Mouse (Mus musculus) liver, embryonic 14.5 days (tissue): ENCODE measurements around the gene Gm7356. TPM values are rescaled to one million over a fixed set of nuclear protein-coding genes. Genes with fewer than 3 reads are reported as not detected.
"Not testable (repeated sequence)": the region's sequence is repeated elsewhere in the genome, so short reads cannot be mapped to it uniquely, and the experiment has no call there.

Experiments used
- ATAC-seq: fragments of 200-750 bp; cut with Nextera tagmentation; 2 replicates; pipeline ENCODE4 v1.8.0; 2017; ENCODE audit warnings: moderate number of reproducible peaks, mild to moderate bottlenecking, moderate library complexity; ENCODE audit not compliant: insufficient read depth
- DNase-seq, 3 experiments: peaks; one replicate each; pipeline ENCODE4 v3.0.0-alpha.2; 2012 to 2013; ENCODE audit warnings: low read depth in 3 of 3, low spot score in 3 of 3
- H3K27ac ChIP-seq: fragments of 300-500 bp; sonication (generic); 2 replicates; pipeline ENCODE4 v1.5.1; 2014; ENCODE audit warnings: moderate library complexity, mild to moderate bottlenecking, control low read depth, inconsistent platforms
- H3K27me3 ChIP-seq: fragments of 300-500 bp; sonication (generic); 2 replicates; pipeline ENCODE4 v1.6.1; 2014; ENCODE audit warnings: mild to moderate bottlenecking, low read length, moderate library complexity; ENCODE audit not compliant: control insufficient read depth, insufficient read depth
- H3K36me3 ChIP-seq: fragments of 300-500 bp; sonication (generic); replicated peaks from 2 replicates; pipeline ENCODE4 v1.6.1; 2014; ENCODE audit warnings: low read depth; ENCODE audit not compliant: control insufficient read depth, insufficient read depth
- H3K4me1 ChIP-seq, 2 experiments: fragments of 200-500 bp in 1 of 2; fragments of 300-500 bp in 1 of 2; sonication (generic) in 1 of 2; replicated peaks; 2 replicates each; pipeline ENCODE4 v1.6.1; 2012 to 2014; ENCODE audit warnings: antibody characterized with exemption in 1 of 2, inconsistent platforms in 1 of 2, low read length in 1 of 2; ENCODE audit not compliant: control insufficient read depth in 2 of 2, insufficient read depth in 2 of 2
- H3K4me2 ChIP-seq: fragments of 300-500 bp; sonication (generic); 2 replicates; pipeline ENCODE4 v1.6.1; 2014; ENCODE audit warnings: low read depth, mild to moderate bottlenecking, control low read depth, moderate library complexity
- H3K4me3 ChIP-seq, 2 experiments: fragments of 200-500 bp in 1 of 2; fragments of 300-500 bp in 1 of 2; sonication (generic) in 1 of 2; 2 replicates each; pipeline ENCODE4 v1.5.1; 2012 to 2014; ENCODE audit warnings: low read depth in 2 of 2, low read length in 2 of 2, mild to moderate bottlenecking in 2 of 2, control low read depth in 1 of 2, inconsistent platforms in 1 of 2, moderate library complexity in 1 of 2; ENCODE audit not compliant: insufficient read depth in 1 of 2
- H3K9ac ChIP-seq: fragments of 300-500 bp; sonication (generic); replicated peaks from 2 replicates; pipeline ENCODE4 v1.6.1; 2014; ENCODE audit warnings: mild to moderate bottlenecking, control low read depth, moderate library complexity
- H3K9me3 ChIP-seq: fragments of 300-500 bp; sonication (generic); 2 replicates; pipeline ENCODE4 v1.6.1; 2016; ENCODE audit warnings: low read length, mixed read lengths; ENCODE audit not compliant: control insufficient read depth
- WGBS: fragments of 180-500 bp; shearing (Covaris S2); extraction: QIAGEN DNeasy Blood & Tissue Kit; methylation state at CpG from one replicate; pipeline ENCODE4 v1.1.7; 2014; ENCODE audit not compliant: insufficient replicate concordance; 5-methylcytosine and 5-hydroxymethylcytosine counted together
- polyA plus RNA-seq, 2 experiments: library from polyadenylated mRNA; depleted of rRNA in 1 of 2; stranded (reverse) in 1 of 2; unstranded in 1 of 2; fragments of >200 nt; fragmentation: Nextera tagmentation in 1 of 2; extraction: Ambion mirVana in 1 of 2; gene quantifications; 2 replicates each; pipeline versions ENCODE4 v1.2.1 to v1.2.3; 2012 to 2014

The Gm7356 gene
- polyA plus RNA-seq, 2 experiments = not detected

GRCm38 (mm10) chr17:13965048-13965447 is 38.5 kb downstream of the Gm7356 start:
- WGBS = 50% methylated on average over 1 of the region's 2 CpGs
- not testable (repeated sequence) for H3K27ac ChIP-seq, H3K36me3 ChIP-seq, H3K4me1 ChIP-seq, H3K9ac ChIP-seq, H3K4me3 ChIP-seq, H3K4me2 ChIP-seq, H3K9me3 ChIP-seq, H3K27me3 ChIP-seq, ATAC-seq, DNase-seq

- H3K4me1 ChIP-seq, DNase-seq, H3K4me3 ChIP-seq, H3K27ac ChIP-seq, H3K4me2 ChIP-seq, H3K9ac ChIP-seq, H3K9me3 ChIP-seq, H3K36me3 ChIP-seq, ATAC-seq, H3K27me3 ChIP-seq: not testable (repeated sequence)
- WGBS = 64% methylated on average over 3 of the region's 3 CpGs
Measured at GRCm38 (mm10) chr17:13962245-13962644, 41.3 kb downstream of the Gm7356 start.

- H3K4me2 ChIP-seq, H3K36me3 ChIP-seq, H3K4me1 ChIP-seq, H3K9me3 ChIP-seq, H3K4me3 ChIP-seq, DNase-seq, H3K9ac ChIP-seq, H3K27me3 ChIP-seq, ATAC-seq, H3K27ac ChIP-seq: not testable (repeated sequence)
- WGBS = 27% methylated on average over 1 of the region's 2 CpGs
Measured at GRCm38 (mm10) chr17:13958129-13958528, 45.4 kb downstream of the Gm7356 start.

- H3K27me3 ChIP-seq, ATAC-seq, H3K4me2 ChIP-seq, H3K4me3 ChIP-seq, H3K4me1 ChIP-seq, DNase-seq, H3K9ac ChIP-seq, H3K9me3 ChIP-seq, H3K36me3 ChIP-seq, H3K27ac ChIP-seq: not testable (repeated sequence)
- WGBS = 52% methylated on average over 1 of the region's 1 CpGs
Measured at GRCm38 (mm10) chr17:13951570-13951969, 51.9 kb downstream of the Gm7356 start.

Other genes starting within 250 kb of the Gm7356 start
- 4.7 and 6.4 TPM in 2 replicates for gene Afdn, start 243.2 kb downstream of the Gm7356 start, polyA plus RNA-seq (2012; rRNA removed)
- 7.1 and 7.7 TPM in 2 replicates for gene Afdn, start 243.2 kb downstream of the Gm7356 start, polyA plus RNA-seq (2014; fragmentation: Nextera tagmentation; extraction: Ambion mirVana)
- 0.12 and 0.26 TPM in 2 replicates for gene Tcte2, start 241.9 kb downstream of the Gm7356 start, polyA plus RNA-seq (2012; rRNA removed)
- 0.32 TPM in 1 of 2 replicates, not detected in the other for gene Tcte2, start 241.9 kb downstream of the Gm7356 start, polyA plus RNA-seq (2014; fragmentation: Nextera tagmentation; extraction: Ambion mirVana)
- not detected in 2 replicates for gene Gm7168, start 55.3 kb downstream of the Gm7356 start, polyA plus RNA-seq (2012; rRNA removed)
- not detected in 2 replicates for gene Gm7168, start 55.3 kb downstream of the Gm7356 start, polyA plus RNA-seq (2014; fragmentation: Nextera tagmentation; extraction: Ambion mirVana)
- gene Gm7358, start 55.8 kb upstream of the Gm7356 start, polyA plus RNA-seq (2012; rRNA removed) = not detected in 2 replicates
- not detected in 2 replicates for gene Gm7358, start 55.8 kb upstream of the Gm7356 start, polyA plus RNA-seq (2014; fragmentation: Nextera tagmentation; extraction: Ambion mirVana)
- 0.84 and 0.98 TPM in 2 replicates for gene Dact2, start 200.6 kb upstream of the Gm7356 start, polyA plus RNA-seq (2012; rRNA removed)
- gene Dact2, start 200.6 kb upstream of the Gm7356 start, polyA plus RNA-seq (2014; fragmentation: Nextera tagmentation; extraction: Ambion mirVana) = 0.47 and 0.90 TPM in 2 replicates